Mouse (Mus musculus) liver, adult 2 months (tissue): ENCODE measurements around the gene Phf2. TPM values are rescaled to one million over a fixed set of nuclear protein-coding genes. Genes with fewer than 3 reads are reported as not detected.

Experiments
- DNase-seq: peaks from one replicate; pipeline ENCODE4 v3.0.0-alpha.2; 2011; ENCODE audit warnings: low read depth, low spot score; ENCODE audit errors: extremely low read depth
- H3K27ac ChIP-seq: fragments of 200-500 bp; replicated peaks from 2 replicates; pipeline ENCODE4 v1.5.1; 2012; ENCODE audit warnings: low read depth, mild to moderate bottlenecking, control low read depth, inconsistent platforms, low read length; ENCODE audit not compliant: insufficient read depth
- H3K27me3 ChIP-seq: fragments of 200-500 bp; 2 replicates; pipeline ENCODE4 v1.6.1; 2012; ENCODE audit warnings: mild to moderate bottlenecking, moderate library complexity, low read length, inconsistent platforms; ENCODE audit not compliant: control insufficient read depth, insufficient read depth
- H3K36me3 ChIP-seq: fragments of 200-500 bp; 2 replicates; pipeline ENCODE4 v1.6.1; 2012; ENCODE audit warnings: low read length, inconsistent platforms; ENCODE audit not compliant: control insufficient read depth, insufficient read depth
- H3K4me1 ChIP-seq: fragments of 200-500 bp; 2 replicates; pipeline ENCODE4 v1.6.1; 2011; ENCODE audit warnings: low read length; ENCODE audit not compliant: control insufficient read depth, insufficient read depth
- H3K4me3 ChIP-seq: fragments of 200-500 bp; 2 replicates; pipeline ENCODE4 v1.5.1; 2011; ENCODE audit warnings: low read depth, mild to moderate bottlenecking, control low read depth, low read length, moderate library complexity; ENCODE audit not compliant: insufficient read depth
- H3K79me2 ChIP-seq: fragments of 200-500 bp; 2 replicates; pipeline ENCODE4 v1.6.1; 2012; ENCODE audit warnings: inconsistent platforms, mild to moderate bottlenecking, low read length, moderate library complexity; ENCODE audit not compliant: control insufficient read depth, insufficient read depth
- H3K9ac ChIP-seq: fragments of 200-500 bp; 2 replicates; pipeline ENCODE4 v1.6.1; 2012; ENCODE audit warnings: low read depth, mild to moderate bottlenecking, control low read depth, inconsistent platforms, low read length
- CTCF ChIP-seq: fragments of 200-500 bp; IDR thresholded peaks from 2 replicates; pipeline ENCODE4 v1.5.1; 2011; ENCODE audit warnings: low read depth, low read length, control low read depth
- POLR2A ChIP-seq: fragments of 200-500 bp; IDR thresholded peaks from 2 replicates; pipeline ENCODE4 v1.6.1; 2011; ENCODE audit warnings: low read length, control low read depth; ENCODE audit not compliant: insufficient read depth; ENCODE audit errors: extremely low read depth
- WGBS: fragments of 180-500 bp; shearing (Covaris S2); methylation state at CpG from one replicate; pipeline ENCODE4 v1.1.7; 2018; 5-methylcytosine and 5-hydroxymethylcytosine counted together
- polyA plus RNA-seq: library from polyadenylated mRNA; depleted of rRNA; stranded (reverse); fragments of >200 nt; gene quantifications from 2 replicates; pipeline ENCODE4 v1.2.3, GENCODE M21; 2012
- total RNA-seq: library from RNA; depleted of rRNA; stranded (reverse); fragments of >200 nt; gene quantifications from 2 replicates; pipeline ENCODE4 v1.2.3, GENCODE M21; 2014

Phf2 gene
- total and polyA plus RNA-seq, 2 experiments, result 3.0 to 6.7 TPM

DNA sequence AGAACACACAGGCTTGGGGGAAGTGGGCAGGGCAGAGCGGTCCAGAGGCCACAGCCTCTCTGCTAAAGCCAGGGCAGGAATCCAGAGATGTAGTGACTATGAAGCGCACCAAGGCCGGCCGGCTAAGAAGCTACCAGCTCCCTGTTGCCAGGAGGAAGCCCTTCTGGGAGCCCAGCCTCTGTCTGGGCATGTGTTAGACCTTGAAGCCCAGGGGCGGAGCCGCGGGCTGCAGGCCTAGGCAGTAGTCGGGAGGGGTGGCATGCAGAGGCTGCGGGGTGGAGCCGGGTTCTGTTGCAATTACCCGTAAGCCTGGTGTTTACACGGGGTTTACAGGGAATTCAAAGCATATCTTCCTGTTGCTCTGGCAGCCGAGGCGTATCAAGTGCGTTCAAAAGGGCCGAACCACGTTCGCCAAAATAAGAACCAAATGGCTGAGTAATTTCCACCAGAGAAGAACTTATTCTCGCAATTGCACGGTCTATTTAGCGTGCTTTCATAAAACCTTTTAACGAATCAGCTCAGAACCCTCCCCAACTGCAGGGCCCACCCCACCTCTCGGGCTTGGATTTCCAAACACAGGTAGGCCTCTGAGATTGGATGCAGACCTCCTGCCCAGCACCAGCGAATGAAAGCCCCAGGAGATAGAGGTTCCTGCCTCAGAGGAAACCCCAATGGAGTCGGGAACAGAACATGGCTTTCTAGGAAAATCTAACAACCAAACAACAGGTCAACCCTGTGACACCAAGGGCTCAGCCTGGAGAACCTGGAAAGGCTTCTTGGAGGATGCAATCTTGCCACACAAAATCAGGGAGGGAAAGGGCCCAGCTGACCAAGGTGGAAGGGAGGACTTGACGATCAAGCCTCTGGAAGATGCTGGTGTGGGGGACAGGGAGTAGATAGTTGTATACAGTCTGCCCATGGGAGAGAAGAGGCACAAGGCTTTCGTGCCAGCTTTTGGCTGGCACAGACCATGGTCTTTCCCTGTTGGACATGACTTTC lies 87.9 kb downstream of the Phf2 start:
- no peaks in the 10 kb centered on the region for H3K79me2 ChIP-seq
- H3K36me3 ChIP-seq, result no peaks in the 10 kb centered on the region
- no peaks in the 10 kb centered on the region for H3K27me3 ChIP-seq
- TF ChIP-seq POLR2A (no peak), CTCF (no peak)
- peak; percentile 81 for DNase-seq
- WGBS, result 22% methylated on average over 27 of the region's 27 CpGs
- peaks cover 6% of the 10 kb centered on the region; the same call in 1 of the 2 replicates for H3K4me1 ChIP-seq
- peak overlapping the region; percentile 1; the same call in 1 of the 2 replicates for H3K27ac ChIP-seq
- no peak overlapping the region for H3K9ac ChIP-seq
- no peak overlapping the region for H3K4me3 ChIP-seq

DNA sequence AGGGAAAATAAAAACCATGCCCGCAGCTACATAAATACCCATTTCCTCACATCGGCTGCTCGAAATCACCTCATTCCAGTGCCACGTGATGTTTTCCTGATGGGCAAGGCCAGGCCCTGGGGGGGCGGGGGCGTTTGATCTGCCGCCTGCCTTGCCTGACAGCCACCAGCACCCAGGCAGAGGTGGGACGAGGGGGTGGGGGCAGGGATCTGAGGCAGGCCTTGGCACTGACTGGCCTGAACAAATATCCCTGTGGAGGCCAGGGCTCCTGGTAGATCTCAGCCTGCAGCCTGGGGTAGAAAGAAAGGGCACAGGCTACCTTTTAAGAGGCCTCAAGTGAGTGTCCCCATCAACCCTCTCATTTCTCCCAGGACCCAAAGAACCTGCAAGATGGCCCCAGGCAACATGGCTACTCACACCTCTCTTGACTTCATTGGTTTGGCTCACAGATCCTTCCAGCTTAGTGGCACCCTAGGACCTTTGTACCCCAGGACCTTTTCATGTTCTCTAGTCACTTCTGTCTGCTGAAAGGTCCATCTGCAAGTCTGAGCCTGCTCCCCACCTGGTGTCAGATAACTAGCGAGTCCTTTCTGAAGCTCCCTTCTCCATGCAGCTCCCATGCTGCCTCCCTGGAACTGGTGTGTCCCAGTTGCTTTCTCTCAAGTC lies 90.4 kb downstream of the Phf2 start:
- Histone ChIP-seq H3K4me3 (no peak overlapping the region), H3K27ac (peak overlapping the region; percentile 56), H3K79me2 (no peaks in the 10 kb centered on the region), H3K36me3 (no peaks in the 10 kb centered on the region), H3K4me1 (peaks cover 6% of the 10 kb centered on the region; the same call in 1 of the 2 replicates), H3K27me3 (no peaks in the 10 kb centered on the region), H3K9ac (0 out of 2 replicates have a peak overlapping the region, but pooled peaks have one; percentile 4)
- no peak for TF ChIP-seq POLR2A
- no peak for TF ChIP-seq CTCF
- WGBS, result 55% methylated on average over 9 of the region's 9 CpGs
- DNase-seq, result peak; percentile 57

GRCm38 (mm10) chr13:48779592-48780344 lies 91.2 kb downstream of the Phf2 start:
- Histone ChIP-seq H3K27ac (peak overlapping the region; percentile 56), H3K36me3 (no peaks in the 10 kb centered on the region), H3K79me2 (no peaks in the 10 kb centered on the region), H3K9ac (0 out of 2 replicates have a peak overlapping the region, but pooled peaks have one; percentile 4), H3K4me3 (no peak overlapping the region), H3K27me3 (no peaks in the 10 kb centered on the region), H3K4me1 (peaks cover 6% of the 10 kb centered on the region; the same call in 1 of the 2 replicates)
- no peak for DNase-seq
- TF ChIP-seq CTCF (no peak), POLR2A (no peak)
- WGBS, result 51% methylated on average over 11 of the region's 11 CpGs

DNA sequence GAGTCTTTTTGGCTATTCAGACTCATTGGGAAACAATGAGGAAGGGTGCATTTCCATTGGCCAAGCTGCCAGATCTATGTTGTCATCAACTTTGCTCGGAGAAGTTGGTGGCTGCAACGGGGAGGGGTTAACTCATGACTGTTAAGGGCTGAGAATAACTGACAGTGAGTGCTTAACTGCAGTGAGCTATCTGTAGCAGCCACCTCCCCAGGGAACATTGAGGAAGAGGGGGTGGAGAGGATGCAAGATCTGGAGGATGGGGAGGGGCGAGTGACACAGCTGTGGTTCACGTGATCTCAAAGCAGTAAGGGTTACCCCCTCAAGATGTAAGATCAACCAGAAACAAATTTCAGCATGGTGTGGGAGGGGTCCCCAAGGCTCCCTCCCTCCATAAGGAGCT lies 92.8 kb downstream of the Phf2 start:
- no peak overlapping the region for H3K9ac ChIP-seq
- H3K36me3 ChIP-seq, result no peaks in the 10 kb centered on the region
- H3K4me3 ChIP-seq, result no peak overlapping the region
- no peak for DNase-seq
- 68% methylated on average over 4 of the region's 4 CpGs for WGBS
- H3K27ac ChIP-seq, result no peak overlapping the region
- TF ChIP-seq POLR2A (no peak), CTCF (no peak)
- H3K4me1 ChIP-seq, result peaks cover 4% of the 10 kb centered on the region; the same call in 1 of the 2 replicates
- H3K79me2 ChIP-seq, result no peaks in the 10 kb centered on the region
- no peaks in the 10 kb centered on the region for H3K27me3 ChIP-seq

- WGBS, result 65% methylated on average over 7 of the region's 7 CpGs
These were observed 96.4 kb downstream of the Phf2 start for GRCm38 (mm10) chr13:48774506-48774905.

More at GRCm38 (mm10) chr13:48774506-48774905, 96.4 kb downstream of the Phf2 start:
- TF ChIP-seq POLR2A (no peak), CTCF (no peak)
- no peak overlapping the region for H3K27ac ChIP-seq
- no peak overlapping the region for H3K9ac ChIP-seq
- H3K27me3 ChIP-seq, result no peaks in the 10 kb centered on the region
- H3K79me2 ChIP-seq, result no peaks in the 10 kb centered on the region
- no peaks in the 10 kb centered on the region for H3K36me3 ChIP-seq
- DNase-seq, result no peak
- no peaks in the 10 kb centered on the region for H3K4me1 ChIP-seq
- H3K4me3 ChIP-seq, result no peak overlapping the region
